Mouse (Mus musculus) urinary bladder, postnatal 14 days (tissue): ENCODE results near the gene Prkcb.

Source experiments
- DNase-seq: peaks from one replicate; pipeline ENCODE4 v3.0.0; 2021; ENCODE audit warnings: low spot score

Gene Prkcb

GRCm38 (mm10) chr7:122371947-122372346 lies 83.4 kb downstream of the Prkcb start:
- DNase-seq: no peak

- no peak for DNase-seq
These were observed 83.8 kb downstream of the Prkcb start for GRCm38 (mm10) chr7:122372349-122372748.

GRCm38 (mm10) chr7:122376845-122377244 lies 88.3 kb downstream of the Prkcb start:
- no peak for DNase-seq

- DNase-seq: no peak
These were observed 89.4 kb downstream of the Prkcb start for GRCm38 (mm10) chr7:122377967-122378366.

- no peak for DNase-seq
These were observed 89.9 kb downstream of the Prkcb start for GRCm38 (mm10) chr7:122378473-122378872.

- DNase-seq: no peak
These were observed 90.7 kb downstream of the Prkcb start for GRCm38 (mm10) chr7:122379292-122379691.

GRCm38 (mm10) chr7:122380336-122381130 lies 92.0 kb downstream of the Prkcb start:
- DNase-seq: no peak

GRCm38 (mm10) chr7:122381560-122381959 lies 93.0 kb downstream of the Prkcb start:
- DNase-seq: no peak

GRCm38 (mm10) chr7:122383260-122383659 lies 94.7 kb downstream of the Prkcb start:
- no peak for DNase-seq

GRCm38 (mm10) chr7:122384891-122385290 lies 96.3 kb downstream of the Prkcb start:
- no peak for DNase-seq

- DNase-seq: no peak
These were observed 98.0 kb downstream of the Prkcb start for GRCm38 (mm10) chr7:122386567-122386966.

GRCm38 (mm10) chr7:122387896-122388295 lies 99.3 kb downstream of the Prkcb start:
- no peak for DNase-seq

GRCm38 (mm10) chr7:122388858-122389257 lies 100.3 kb downstream of the Prkcb start:
- no peak for DNase-seq

GRCm38 (mm10) chr7:122389633-122390032 lies 101.1 kb downstream of the Prkcb start:
- DNase-seq: no peak

GRCm38 (mm10) chr7:122390200-122390599 lies 101.6 kb downstream of the Prkcb start:
- DNase-seq: no peak

- DNase-seq: no peak
These were observed 102.1 kb downstream of the Prkcb start for GRCm38 (mm10) chr7:122390683-122391082.

- DNase-seq: no peak
These were observed 102.8 kb downstream of the Prkcb start for GRCm38 (mm10) chr7:122391382-122391781.

GRCm38 (mm10) chr7:122393964-122394363 lies 105.4 kb downstream of the Prkcb start:
- no peak for DNase-seq

- no peak for DNase-seq
These were observed 106.8 kb downstream of the Prkcb start for GRCm38 (mm10) chr7:122395159-122395975.

- DNase-seq: no peak
These were observed 107.4 kb downstream of the Prkcb start for GRCm38 (mm10) chr7:122395976-122396315.

GRCm38 (mm10) chr7:122397699-122398098 lies 109.1 kb downstream of the Prkcb start:
- DNase-seq: no peak

GRCm38 (mm10) chr7:122402041-122402440 lies 113.5 kb downstream of the Prkcb start:
- no peak for DNase-seq

GRCm38 (mm10) chr7:122403343-122403742 lies 114.8 kb downstream of the Prkcb start:
- no peak for DNase-seq
